Mouse (Mus musculus) gastrocnemius, postnatal 25 days (tissue): Measurements from ENCODE around the gene Rnase1. TPM values are rescaled to one million over a fixed set of nuclear protein-coding genes. Genes with fewer than 3 reads are reported as not detected.
"Not testable (repeated sequence)": the region's sequence is repeated elsewhere in the genome, so short reads cannot be mapped to it uniquely, and the experiment has no call there.

ENCODE experiments used
- DNase-seq: peaks from one replicate; pipeline ENCODE4 v3.0.0; 2022
- long read RNA-seq, 2 experiments: library from polyadenylated mRNA; stranded (forward); transcript quantifications; one replicate each; pipeline ENCODE4 v2.0.0; 2021
- total RNA-seq, 2 experiments: library from RNA; stranded (reverse); gene quantifications; 1 replicate in 1 of 2; 2 replicates in 1 of 2; pipeline ENCODE4 v1.2.3; 2021

Rnase1 gene
- not detected for total RNA-seq
- long read RNA-seq, experiment 1: 0 reads
- long read RNA-seq, experiment 2: 0 reads

DNA sequence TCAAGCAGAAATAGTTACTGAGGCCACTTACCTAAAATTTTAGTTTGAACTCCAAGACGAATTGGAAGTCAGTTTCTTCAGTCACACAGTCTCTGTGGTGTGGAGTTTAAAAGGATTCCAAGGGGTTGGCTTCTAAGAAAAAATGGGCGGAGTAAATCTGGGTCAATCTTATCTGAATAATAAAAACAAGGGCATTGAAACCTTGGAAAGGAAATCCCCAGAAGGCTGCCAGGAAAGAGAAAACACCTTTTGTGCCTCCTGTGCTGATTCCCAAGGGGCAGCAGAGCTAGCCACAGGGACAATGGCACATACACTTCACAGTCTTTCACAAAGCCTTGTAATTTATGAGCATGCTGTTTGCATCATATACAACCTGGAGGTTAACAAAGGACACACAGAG lies at the start of gene Rnase1:
TSS of gene Rnase1 (minus strand) at position 101 of the 400 bp plus-strand sequence.
- no peak for DNase-seq

DNA sequence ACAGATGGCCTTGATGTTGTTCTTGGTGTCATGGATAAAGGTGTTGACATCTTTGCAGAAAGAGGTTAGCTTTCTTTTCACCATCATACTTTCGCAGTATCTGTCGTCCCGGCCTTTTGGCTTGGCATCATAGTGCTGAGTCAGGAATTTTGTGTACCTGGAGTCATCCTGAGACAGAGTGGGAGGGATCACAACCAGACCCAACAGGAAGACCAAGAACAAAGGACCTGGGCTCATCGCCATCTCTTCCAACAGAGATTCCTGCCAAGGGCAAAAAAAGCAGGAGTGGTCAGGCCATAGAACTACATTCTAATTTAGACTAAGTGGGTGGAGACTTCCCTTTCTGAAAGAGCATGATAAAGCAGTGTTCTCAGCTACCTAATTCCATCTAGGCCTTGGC lies 49.1 kb upstream of the Rnase1 start:
- no peak for DNase-seq

DNA sequence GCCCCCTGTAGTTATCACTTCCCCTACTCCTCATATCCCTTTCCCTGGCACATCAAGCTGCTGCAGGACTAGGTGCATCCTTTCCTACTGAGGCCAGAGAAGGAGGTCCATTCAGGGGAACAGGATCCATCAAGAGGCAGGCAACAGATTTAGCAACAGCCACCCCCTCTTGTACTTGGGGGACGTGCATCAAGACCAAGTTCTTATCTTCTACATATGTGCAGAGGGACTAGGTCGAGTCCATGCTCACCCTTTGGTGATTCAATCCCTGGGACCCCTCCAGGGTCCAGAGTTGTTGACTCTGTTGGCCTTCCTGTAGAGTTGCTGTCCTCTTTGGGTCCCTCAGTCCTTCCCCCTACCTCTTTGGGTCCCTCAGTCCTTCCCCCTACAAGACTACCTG lies 34.5 kb upstream of the Rnase1 start:
- not testable (repeated sequence) for DNase-seq

DNA sequence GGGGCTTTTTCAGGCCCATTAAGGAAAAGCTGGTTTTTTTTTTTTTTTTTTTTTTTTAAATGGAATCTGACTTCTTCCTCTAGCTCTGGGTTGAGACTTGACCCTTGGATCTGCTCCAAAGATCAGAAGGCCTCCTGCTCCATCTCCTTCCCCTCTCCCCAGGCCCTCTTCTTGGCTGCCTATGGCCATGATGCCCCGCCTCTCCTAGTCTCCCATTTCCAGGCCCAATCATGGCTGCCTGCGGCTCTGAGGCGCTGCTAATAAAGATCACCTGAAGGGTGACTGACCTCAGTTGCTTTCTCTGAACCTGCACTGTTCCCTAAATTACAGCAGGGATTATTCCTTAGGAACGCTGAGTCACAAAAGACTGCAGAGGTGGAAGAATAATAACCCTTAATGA lies 27.3 kb upstream of the Rnase1 start:
- DNase-seq: no peak

DNA sequence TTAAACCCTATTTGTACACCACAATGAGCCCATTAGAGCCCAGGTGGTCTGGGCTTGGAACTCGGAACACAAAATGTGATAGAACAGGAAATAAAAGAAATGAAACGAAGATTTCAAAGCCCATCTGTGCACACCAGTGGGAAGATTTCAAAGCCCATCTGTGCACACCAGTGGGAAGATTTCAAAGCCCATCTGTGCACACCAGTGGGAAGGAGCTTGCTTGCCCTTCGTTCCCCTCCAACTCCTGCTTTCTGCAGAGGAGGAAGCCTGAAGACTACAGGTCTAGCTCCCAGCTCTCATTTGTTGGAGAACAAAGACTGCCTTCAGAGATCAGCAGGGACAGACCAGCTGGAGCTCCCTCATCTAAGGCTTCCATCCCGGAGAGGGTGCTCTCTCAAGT lies 26.4 kb upstream of the Rnase1 start:
- not testable (repeated sequence) for DNase-seq

DNA sequence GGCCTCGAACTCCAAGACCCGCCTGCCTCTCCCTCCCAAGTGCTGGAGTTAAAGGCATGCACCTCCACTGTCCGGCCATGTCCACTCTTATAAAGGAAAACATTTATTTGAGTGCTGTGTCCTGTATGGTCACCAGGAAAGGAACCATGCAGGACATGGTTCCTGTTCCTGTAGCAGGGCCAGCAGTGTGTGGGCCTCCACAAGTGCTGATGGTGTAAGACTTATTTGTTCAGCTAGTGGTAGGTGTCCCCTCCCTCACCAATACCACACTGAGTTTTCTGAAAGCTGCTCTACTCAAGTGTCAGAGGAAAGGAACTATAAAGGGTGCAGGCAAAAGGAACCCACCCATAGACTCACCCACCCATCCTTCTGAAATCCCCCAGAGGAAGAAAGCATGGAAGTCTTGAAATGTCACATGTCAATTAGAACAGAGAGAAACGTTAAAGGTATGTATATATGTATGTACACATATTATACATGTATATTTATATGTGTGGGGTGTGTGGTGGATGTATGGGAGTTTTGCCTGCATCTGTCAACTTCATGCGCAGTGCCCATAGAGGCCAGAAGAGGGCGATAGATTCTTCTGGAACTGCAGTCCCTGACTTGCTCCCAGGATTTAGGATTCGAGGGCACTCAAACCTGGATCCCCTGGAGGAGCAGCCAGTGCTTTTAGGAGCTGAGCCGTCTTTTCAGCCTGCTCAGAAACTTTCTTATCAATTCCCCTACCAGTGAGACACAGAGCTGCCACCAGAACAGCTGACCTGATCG lies 25.7 kb upstream of the Rnase1 start:
- not testable (repeated sequence) for DNase-seq

DNA sequence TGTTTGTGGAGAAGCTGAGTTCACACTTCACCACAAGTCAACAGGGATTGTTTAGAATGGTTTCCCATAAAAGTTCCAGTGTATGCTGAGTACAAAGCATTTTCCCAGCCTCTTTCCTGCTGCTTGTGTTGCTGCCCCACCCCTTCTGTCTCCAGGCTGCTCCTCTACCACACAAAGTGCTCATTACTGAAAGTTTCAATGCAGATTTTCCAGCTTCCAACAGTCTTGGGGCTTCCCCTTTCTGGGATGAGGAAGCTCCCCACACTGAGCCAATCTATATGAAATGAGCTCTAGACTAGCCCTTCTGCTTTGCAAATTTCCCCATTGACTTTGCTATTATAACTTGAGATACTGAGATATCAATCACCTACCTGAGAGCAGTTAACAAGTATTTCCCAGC lies 19.5 kb upstream of the Rnase1 start:
- no peak for DNase-seq

DNA sequence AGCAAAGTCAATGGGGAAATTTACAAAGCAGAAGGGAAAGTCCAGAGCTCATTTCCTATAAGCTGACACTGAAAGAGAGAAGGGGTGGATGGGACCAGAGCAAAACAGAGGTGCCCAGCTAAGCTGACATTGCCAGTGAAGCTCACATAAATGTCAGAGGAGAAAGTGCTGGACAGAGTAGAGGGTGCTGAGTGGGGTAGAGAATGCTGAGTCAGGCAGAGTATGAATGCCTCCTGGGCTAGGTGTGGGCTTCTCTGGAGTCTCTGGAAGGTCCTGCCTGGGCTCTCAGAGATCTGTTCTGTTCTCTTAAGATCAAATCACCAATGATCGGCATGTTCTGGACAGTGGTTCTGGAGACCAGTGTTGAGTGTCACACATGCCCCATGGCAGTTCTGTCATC lies 18.9 kb upstream of the Rnase1 start:
- DNase-seq: no peak

DNA sequence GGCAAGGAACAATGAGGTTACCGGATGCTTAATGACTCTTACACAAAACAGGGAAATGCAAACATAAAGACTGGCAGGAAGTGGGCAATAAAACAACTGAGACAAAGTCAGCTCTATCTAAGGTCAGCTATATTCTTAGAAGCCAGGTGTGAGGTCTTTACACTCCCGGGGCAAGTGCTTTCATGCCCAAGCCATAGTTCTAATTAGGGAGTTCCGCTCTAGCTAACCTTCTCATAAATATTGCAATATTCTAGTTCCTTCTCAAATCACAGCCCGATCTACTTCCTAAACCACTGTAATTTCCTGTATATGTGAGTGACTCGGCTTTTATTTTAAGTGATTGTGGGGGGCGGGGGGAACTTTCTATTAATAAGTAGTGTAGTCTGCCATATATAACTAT lies 16.7 kb upstream of the Rnase1 start:
- not testable (repeated sequence) for DNase-seq

DNA sequence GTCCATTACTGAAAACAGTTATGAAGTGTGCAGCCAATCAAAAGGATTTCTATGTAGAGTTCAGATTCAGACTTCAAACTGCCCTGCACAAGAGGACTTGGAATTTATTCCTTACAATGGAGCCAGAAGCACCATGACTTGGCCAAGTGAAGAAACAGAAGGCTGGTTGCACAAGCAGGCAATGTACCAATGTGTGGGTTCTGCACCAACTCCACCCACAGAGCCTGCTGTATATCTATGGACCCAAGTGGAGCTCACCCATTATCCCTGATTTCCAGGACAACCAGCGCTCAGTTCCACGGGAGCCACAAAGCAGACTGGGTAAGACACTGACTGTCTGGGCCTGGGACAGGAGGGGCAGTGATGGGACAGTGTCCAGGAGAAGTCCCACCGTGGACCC lies 15.4 kb upstream of the Rnase1 start, which contains the start of gene Rnase2b:
TSS of gene Rnase2b (plus strand) at position 285 of the 400 bp plus-strand sequence.
- DNase-seq: not testable (repeated sequence)

DNA sequence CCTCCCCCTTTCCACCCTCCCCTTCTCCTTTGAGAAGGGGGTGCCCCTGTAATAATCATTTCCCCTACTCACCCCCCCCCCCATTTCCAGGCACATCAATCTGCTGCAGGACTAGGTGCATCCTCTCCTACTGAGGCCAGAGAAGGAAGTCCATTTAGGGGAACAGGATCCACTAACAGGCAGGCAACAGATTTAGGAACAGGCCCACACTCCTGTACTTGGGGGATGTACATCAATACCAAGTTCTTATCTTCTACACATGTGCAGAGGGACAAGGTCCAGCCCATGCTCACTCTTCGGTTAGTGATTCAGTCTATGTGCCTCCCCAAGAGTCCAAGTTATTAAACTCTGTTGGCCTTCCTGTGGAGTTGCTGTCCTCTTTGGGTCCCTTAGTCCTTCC lies 10.5 kb upstream of the Rnase1 start:
- no peak for DNase-seq

DNA sequence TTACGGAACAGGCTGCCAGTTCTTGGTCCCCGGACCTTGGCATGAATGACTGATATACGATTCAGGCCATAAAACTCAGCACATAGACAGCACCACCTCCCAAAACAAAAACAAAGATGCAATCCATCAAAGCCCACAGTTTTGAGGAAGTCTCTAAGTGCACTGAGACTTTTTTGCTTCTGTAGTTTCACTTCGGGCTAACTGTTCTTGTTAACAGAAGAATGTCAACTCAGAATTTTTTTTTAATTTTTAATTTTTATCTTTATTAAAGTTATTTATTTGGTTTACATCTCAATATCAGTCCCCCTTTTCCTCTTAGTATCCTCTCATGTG lies 10.1 kb upstream of the Rnase1 start:
- DNase-seq: no peak

DNA sequence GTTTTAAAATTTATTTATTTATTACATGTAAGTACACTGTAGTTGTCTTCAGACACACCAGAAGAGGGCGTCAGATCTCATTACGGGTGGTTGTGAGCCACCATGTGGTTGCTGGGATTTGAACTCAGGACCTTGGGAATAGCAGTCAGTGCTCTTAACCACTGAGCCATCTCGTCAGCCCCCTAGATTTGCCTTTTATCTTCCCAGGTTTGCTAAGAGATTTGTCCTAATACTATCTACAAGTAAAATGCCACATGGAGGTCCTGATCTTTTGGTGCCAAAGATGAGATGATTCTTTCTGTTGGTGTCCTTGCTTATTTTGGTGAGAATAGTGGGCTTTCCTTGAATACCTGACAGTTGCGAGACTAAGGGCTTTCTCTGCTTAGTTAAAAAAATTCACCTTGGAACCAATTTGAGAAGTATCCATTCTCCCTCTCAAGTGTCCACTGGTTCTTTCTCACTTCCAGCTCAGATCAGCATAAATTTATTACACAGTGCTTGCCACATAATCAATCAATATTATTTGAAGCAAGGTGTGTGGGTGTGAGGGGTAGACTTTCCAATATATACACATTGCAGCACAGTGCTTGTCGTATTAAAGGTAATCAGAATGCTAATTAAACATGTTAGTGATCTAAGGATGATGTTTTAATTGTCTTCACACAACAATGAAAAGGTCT lies 9.6 kb upstream of the Rnase1 start:
- no peak for DNase-seq

DNA sequence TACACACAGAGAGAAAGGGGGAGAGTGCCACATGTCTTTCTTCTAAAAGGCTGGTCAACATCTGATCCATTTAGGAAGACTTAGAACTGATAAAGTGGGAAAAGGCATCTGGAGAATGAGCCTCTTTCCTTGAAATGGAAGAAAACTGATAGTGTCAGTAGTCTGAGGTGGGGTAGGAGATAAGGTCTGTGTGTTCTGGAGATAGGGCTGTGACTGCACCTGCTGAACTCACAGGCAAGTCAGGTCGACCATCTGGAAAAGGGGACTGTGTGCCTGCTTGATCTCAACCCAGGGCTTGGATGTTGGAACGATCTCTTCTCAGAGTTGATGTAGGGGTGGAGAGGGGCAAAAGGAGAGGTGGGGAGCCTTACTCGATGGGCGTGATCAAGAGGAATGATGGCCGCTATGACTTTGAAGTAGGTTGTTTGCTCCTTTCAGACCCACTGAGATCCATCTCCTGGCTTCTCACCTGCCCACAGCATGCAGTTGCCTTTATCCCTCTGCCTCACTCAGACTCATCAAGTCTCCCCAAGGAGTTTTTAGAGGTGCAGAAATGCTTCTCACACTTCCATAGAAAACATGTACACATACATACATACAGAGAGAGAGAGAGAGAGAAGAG lies 5.8 kb upstream of the Rnase1 start:
- no peak for DNase-seq

DNA sequence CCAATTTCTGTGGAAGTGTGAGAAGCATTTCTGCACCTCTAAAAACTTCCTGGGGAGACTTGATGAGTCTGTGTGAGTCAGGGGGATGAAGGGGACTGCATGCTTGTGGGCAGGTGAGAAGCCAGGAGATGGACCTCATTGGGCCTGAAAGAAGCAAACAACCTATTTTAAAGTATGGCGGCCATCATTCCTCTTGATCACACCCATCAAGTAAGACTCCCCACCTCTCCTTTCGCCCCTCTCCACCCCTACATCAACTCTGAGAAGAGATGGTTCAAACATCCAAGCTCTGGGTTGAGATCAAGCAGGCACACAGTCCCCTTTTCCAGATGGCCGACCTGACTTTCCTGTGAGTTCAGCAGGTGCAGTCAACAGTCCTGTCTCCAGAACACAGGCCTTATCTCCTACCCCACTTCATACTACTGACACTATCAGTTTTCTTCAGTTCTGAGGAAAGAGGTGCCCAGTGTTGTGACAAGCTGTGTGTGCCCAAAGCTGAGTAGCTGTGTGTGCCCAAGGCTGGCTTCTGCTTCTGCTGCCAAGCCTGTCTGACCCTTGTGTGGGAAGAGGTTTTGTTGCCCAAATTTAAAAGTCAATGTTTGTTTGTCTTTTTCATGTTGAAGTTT lies 3.7 kb upstream of the Rnase1 start:
- no peak for DNase-seq

DNA sequence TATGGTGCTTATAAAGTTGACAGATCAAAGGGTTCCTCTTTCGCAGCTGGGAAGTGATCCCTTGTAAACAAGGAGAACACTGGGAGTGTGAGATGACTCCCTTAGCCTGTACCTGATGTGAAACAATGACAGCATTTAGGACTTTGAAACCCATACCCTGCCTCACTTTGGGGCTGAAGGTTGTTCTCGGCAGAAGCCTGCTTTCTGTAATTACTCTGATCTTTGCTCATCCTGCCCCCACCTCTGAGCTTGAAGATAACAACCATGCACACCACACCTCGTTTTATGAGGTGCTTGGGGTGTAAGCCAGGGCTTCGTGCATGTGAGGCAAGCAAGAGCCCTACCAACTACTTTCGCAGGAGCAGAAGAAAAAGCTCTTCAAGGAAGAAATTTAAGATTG lies 2.6 kb upstream of the Rnase1 start:
- no peak for DNase-seq

DNA sequence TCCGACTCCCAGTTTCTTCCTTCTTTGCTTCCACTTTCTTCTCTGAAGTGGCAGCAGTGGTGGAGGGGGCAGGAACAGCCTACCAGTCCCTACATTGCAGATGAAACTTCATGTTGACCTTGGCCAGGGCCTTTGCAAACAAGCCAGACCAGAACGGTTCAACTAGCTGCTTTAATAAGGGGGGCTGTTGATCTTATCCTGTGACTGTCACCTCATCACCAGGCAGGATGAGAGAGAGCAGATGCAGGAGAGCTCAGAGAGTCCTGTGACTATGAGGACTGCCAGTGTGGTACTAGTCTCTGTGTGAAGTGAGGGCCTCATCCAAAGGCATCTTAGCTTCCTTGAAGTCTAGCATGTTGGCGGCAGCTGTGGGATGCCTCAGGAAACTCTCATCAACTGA lies 1.4 kb upstream of the Rnase1 start:
- DNase-seq: no peak

DNA sequence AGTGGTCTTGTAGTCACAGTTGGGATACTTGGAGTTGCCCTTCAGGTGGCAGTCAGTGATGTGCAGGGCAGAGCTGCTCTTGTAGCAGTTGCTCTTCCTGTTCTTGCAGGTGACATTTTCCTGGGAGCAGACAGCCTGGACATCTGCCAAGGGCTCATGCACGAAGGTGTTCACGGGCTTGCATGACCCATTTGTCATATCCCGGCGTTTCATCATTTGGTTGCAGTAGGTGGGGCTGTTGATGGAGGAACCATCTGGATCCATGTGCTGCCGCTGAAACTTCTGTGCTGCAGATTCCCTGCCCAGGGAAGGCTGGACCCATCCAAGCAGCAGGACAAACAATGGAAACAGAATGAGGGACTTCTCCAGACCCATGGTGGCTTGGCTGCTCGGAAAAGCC lies 1.1 kb downstream of the Rnase1 start:
- DNase-seq: no peak

DNA sequence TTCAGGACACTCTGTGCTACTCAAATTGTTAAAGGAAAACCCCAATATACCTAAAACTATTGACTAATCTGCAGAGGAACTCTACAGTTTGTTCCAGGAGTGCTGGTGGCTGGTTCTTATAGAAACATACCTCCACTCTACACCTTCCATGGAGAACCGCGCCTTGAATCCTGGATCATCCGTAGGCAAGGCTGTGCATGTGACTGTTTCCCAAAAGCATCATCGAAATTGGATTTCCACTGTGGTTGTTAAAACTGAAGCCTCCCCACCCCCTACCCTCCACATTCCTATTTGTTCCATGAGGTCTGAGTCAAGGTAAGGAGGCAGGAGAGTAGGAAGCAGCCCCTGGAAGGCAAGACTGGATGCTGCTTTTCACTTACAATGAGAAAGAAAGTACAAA lies 2.1 kb downstream of the Rnase1 start:
- no peak for DNase-seq

DNA sequence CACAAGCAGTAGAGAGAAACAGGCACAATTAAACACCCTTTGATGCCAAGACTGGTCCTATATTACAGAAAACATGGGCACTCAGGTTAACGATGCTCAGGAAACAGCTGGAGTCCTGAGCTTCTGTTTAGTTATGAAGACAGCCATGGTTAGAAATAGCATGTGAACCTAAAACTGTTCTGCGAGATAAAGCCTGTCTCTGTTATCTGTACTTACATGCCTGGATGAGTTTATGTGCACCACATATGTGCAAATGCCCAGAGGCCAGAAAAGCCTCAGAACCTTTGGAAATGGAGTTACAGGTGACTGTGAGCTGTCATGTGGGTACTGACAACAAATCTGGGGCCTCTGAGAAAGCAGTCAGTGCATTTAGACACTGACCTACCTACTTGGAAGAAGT lies 2.6 kb downstream of the Rnase1 start:
- DNase-seq: no peak

DNA sequence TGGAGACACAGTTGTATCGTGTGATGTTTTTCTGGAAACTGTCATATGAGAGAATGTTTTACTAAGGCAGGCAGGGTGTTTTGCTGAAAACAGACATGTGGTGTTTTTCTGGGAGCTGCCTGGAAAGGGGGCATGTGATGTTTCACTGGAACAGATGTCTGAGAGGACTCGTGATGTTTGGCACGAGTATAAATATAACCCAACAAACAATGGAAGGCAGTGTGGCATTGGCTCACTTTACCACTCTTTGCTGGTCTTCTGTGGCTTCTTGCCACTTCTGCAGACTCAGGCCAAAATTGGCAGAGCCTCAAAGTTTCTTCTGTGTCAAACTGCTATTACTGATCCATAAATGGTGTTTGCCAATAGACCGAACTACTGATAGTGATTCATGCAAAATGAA lies 3.3 kb downstream of the Rnase1 start:
- DNase-seq: no peak

DNA sequence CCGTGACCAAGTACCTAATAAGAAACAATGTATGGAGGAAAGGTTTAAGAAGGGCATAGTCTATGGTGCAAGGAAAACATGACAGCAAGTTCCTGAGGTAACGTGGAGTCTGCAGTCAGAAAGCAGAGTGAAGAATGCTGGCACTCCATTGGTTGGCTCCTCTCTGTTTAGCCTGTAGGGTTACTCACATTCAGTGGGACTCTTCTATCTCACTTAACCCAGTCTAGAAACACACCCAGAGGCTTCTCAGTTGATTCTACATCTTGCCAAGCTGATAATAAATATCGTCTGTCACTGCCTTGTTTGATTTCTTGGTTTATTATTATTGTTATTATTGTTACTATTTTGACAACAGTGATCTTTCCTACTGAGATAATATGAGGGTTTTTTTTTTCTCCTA lies 4.0 kb downstream of the Rnase1 start:
- DNase-seq: no peak

DNA sequence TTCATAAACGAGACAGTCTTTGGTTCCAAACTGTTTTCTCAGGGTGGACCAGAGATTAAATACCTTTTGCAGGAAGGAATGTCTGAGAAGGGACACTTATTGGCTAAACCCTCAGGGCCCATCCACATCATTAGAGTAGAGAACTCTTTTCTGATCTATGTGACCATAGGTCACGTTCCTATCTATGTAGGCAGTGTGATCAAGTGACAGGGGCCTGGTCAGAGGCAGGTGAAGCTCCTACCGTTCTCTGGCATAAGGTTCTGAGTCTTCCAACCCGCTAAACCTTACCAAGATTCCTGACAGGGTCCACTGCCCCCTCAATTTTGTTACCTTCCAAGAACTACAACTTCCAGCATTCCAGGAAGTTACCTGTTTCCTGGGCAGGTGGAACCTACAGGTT lies 4.5 kb downstream of the Rnase1 start:
- no peak for DNase-seq
